Mouse (Mus musculus) 3134 (cell line): ENCODE measurements around the gene Cracr2b.

Experiments
- DNase-seq: peaks from one replicate; pipeline ENCODE4 v3.0.0-alpha.2; 2011; ENCODE audit warnings: low spot score; ENCODE audit not compliant: insufficient read length; ENCODE audit errors: extremely low read depth

The Cracr2b gene

DNA sequence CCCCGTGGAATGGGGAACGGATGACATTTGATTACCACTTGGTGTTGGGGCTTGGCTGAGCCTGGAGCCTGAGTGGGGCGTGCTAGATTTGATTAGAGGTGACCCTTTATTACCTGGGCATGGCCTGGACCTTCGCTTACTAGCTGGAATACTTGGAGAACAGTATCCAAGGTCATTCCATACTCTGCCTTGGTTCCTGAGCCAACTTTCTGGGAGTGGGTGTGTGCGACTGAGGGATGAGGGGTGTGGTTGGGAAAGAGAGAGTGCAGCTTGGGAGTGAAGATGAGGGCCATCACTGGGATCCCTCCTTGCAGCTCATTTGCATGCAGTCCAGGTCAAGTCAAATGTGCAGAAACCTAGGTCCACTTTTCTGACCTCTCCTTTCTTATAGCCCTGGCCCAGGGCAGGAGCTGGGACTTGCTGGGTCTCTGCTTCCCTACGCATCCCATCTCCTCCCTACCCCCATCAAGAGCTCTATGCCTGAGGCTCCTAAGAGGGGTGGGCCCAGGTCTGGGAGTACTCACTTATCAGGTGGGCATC lies 22.3 kb downstream of the Cracr2b start:
- DNase-seq, result no peak

DNA sequence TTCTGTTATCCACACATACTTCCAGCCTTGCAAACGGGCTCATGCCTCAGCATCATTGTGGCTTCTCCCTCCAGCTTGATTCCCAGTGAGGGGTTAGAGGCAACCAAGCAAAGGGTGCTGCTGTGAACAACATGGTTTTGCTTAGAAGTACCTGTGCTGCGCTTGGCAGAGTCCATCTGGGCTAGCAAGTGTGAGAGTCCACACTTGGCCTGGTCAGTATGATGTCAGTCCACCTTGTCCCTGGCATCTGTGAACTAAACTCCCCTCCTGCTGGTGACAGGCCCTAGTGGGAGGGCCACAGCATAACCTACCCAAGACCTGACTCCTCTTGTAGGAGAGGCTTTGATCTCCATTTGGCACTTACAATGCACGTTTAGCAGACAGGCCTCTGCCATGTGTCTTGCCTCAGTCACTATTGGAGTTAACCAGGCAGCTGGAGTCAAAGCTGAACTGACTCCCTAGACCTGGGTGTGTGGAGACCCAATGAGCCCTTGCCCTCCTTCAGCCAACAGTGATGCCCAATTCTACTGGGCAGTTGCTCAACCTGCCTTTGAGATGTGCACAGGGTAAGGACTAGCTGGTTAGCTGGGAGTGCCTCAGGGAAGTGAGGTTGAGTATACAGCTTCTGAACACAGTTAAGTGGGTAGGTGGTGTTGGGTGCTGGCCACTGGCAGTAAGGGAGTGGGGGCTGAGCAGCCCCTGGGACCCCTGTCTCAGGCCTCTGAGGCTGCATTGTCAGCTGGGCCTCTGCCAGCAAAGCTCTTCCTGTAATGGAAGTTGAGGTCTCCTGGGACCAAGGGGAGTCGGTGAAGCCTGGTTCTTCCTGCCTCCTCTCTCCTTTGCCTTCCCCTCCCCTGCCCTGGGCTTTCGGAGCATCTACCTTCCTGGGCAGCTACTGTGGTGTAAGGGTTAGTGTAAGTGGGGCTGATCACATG lies 23.6 kb downstream of the Cracr2b start:
- DNase-seq, result no peak

DNA sequence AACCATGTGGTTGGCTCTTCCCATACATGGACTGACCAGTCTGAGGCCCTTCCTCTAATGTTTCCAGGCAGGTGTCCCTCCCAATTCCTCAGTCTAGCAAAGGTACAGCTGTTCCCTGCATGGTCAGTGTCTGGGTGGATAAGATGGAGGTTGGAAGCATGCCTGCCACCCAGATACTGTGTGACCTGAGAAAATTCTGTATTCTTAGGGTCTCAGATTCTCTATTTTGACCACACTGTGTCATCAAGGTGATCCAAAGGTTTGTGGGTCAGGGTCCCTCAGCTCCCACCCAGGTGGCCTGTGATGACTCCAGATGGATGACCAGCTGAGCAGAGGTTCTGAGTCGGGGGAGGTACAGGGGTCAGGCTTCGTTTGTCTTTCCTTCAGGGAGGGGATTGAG lies 24.3 kb downstream of the Cracr2b start:
- no peak for DNase-seq

DNA sequence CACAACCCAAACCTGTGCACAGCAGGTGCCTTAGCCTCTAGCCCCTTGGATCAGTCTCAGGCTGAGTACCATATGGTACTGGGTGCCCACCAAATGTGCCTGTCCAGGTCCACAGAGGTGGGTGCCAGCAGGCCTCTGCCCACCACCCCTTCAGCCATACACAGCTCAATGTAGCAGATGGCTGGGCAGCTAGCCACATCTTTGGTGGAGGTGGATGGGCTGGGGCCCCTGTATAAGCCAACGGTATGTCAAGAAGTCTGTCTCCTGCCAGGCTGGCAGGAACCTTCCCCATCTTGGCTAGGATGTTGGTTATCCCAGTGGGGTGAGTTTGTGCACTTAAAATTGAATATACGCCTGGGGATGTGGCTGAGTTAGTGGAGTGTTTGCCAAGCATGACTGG lies 24.7 kb downstream of the Cracr2b start:
- no peak for DNase-seq

DNA sequence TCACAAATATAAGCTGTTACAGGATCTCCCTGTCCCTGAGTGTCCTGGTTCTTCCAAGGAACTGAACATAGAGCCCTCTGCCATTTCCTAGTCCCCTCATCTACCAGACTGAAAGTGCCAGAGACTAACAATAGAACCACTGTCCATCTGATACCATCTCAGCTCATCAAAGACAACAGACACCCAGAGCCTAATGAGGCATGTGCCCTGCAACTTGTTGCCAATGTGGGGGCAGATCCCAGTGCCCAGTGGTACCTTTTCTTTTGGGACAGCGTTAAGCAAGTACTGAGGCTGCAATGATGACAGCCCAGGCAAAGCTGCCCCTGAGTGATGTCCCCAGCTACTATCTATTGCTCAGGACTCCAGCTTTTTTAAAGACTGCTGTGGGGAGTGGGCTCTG lies 25.3 kb downstream of the Cracr2b start:
- DNase-seq, result no peak

DNA sequence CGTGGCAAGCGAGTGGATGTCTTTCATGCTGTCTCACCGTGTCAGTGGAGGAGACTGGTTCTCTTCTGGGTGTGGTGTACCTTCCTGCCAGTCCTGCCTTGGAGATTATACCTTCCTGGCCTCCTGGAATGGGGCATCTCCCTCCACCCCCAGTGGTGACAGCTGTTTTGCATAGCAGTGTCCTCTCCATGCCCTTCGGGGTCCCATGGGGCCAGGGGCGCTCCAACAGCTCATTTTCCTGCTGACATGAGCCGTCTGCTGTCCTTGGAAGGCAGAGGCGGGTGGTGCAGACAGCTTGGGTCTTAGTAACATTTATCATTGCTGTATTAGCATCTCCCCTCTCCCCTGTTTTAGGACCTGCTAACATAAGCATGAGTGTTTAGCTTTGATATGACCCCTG lies 26.2 kb downstream of the Cracr2b start:
- no peak for DNase-seq

DNA sequence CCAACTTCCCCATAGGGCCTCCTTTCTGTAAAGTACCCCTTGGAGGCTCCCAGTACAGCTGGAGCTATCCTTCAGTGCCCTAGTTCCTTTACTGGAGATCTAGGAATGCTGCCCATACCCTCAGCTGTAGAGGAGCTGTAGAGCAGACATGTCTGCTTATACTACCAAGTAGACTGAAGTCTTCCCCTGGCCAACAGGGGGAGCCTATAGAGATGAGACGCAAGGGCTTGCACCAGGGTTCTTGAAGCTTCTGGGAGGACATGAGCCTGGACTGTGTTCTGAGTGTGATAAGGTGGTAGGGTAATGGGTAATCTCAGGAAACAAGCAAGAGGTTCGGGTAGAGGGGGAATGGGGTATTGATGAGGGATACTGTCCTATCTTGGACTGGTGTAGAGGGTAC lies 30.3 kb downstream of the Cracr2b start:
- no peak for DNase-seq

DNA sequence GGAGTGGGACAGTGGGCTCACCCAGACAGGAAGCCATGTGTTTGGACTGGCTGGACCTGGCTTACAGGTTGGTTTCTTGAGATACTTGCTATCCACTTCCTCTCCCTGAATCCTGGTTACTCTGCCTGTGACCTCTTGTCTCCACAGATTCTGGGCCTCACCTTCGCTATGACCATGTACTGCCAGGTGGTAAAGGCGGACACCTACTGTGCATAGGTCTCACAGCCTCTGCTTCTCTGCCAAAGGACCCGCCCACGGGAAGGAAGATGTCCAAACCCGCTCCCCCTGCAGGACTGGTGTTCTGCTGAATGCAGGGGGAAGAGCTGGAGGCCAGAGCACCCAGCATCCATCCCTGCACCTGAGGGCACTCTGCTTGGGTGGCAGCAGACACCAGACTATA lies 31.8 kb downstream of the Cracr2b start:
- DNase-seq, result no peak

DNA sequence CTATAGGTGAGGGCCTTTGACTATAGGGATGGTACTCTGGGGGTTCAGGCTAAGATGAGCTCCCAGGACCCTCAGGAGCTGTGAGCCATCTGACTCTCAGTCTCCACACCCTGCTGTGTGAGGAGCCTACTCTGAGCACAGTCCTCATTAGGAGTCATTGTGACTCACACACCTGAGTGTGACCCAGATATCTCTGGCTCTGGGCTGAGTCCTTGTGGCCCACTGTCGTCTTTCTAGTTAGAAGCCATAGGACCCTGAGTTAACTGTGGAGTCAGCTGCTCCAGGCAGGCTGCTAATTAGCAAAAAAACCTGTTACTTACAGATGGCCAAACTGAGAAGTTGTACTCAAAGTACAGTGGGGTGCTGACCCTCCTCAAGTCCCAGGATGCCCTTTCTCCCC lies 32.8 kb downstream of the Cracr2b start:
- DNase-seq, result no peak

DNA sequence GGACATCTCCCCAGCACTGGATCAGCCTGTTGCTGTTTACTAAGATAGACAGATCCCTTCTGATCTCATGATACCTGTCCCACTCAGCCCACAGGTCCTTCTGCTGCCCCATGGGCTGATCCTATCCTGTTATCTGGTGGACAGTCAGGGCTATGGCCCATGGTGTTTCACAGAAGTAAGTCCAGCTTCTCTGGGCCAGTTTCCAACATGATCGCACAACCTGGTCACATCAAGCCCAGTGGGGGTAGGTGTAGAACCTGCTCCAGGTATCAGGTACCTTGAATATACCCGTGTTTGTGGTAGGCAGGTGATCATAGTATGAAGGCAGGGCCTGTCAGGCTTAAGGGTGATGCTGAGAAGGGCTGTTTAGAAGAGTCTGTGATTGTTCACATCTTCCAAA lies 34.5 kb downstream of the Cracr2b start:
- no peak for DNase-seq

DNA sequence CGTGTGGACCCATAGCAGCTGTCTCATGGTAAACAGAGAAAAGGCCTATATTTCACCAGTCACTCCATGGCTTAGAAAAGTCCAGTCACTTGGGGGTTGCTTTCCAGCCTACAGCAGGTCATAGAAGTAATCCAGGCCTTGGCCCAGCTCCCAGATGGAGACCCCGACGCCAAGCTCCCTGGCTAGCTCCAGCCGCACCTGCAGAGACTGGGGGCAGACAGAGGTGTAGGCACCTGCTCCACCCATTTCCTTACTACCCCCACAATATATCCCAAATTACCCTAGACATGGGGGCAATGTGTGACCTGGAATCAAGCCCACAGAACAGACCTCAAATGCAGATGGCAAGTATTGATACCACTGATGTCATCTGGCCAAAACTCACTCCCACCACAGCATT lies 35.0 kb downstream of the Cracr2b start:
- no peak for DNase-seq

DNA sequence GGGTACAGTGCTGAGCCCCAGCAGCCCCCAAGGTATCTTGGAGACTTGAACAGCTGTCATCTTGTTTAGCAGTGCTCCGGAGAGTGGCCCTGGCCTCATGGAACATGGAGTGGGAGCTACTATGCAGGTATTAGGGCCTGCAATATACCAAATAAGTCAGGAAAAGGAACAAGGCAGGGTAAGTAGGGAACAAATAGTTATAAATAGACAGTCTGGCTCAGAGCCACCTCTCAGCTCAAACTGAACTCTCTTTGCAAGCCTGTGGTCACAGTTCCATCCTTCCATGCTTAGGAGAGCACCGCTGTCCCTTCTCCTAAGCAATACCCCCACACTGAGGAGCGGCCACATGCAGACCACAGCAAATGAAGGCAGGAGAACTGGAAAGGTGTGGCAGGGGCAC lies 36.7 kb downstream of the Cracr2b start:
- no peak for DNase-seq

DNA sequence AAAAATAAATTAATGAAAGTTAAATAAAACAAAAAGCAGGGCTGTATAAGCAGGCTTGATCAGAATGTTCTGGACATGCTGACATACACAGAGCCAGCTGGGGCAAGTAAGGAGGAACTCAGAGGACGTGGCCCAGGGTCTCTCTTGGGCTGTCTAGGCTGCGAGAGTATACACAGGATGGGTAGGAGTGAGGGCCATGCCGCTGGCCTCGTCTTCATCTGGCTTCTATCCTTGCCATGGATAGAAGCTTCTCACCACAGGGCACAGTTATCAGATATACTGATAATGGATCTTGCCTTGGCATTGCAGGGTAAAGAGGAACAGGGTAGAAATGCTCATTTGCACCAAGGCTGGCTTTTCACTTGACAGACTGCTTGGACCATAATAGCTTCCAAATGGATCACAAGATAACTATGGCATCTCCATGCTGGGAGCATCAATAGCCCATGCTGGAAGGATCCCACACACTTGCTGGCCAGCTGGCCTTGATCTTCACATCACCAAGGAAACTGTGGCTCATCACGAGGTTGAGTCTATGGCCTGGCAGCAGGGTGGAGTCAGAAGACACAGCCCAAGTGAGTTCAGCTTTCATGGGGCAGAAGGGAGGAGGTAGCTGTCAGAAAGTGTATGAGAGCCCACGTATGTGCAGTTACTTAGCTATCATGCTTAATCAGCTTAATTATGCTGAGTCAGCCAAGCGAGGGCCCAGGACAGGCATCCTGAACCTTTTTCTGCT lies 41.1 kb downstream of the Cracr2b start:
- no peak for DNase-seq

DNA sequence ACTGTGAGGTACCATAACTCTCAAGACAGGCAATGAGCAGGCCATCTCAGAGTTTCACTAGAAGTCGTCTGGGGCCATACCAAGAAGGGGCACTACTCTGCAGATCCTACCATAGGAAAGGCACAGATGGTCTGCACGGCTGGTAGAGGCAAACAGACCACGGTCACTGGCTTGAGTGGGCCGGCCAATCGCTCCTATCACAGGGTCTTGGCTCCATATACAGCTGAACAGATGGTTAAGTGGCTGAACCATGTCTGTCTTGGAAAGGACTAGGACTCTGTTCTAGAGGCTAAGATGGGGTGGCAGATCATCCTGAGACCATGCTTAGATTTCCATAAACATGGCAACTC lies 41.6 kb downstream of the Cracr2b start:
- no peak for DNase-seq

DNA sequence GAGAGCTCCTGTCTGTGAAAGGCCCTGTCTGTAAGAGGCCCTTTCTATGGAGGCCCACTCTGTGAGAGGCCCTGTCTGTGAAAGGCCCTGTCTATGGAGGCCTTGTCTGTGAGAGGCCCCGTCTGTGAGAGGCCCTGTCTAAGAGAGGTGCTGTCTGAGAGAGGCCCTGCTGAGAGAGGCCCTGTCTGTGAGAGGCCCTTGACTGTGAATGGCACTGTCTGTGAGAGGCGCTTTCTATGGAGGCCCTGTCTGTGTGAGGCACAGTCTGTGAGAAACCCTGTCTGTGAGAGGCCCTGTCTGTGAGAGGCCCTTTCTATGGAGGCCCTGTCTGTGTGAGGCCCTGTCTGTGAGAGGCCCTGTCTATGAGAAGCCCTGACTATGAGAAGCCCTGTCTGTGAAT lies 45.4 kb downstream of the Cracr2b start:
- no peak for DNase-seq

DNA sequence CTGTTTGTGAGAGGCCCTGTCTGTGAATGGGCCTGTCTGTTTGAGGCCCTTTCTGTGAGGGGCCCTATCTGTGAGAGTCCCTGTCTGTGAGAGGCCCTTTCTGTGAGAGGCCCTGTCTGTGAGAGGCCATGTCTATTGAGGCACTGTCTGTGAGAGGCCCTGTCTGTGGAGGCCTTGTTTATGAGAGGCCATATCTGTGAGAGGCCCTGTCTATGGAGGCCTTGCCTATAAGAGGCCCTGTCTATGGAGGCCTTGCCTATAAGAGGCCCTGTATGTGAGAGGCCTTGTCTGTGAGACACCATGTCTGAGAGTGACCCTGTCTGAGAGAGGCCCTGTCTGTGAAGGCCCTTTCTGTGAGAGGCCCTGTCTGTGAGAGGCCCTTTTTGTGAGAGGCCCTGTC lies 47.3 kb downstream of the Cracr2b start:
- no peak for DNase-seq

DNA sequence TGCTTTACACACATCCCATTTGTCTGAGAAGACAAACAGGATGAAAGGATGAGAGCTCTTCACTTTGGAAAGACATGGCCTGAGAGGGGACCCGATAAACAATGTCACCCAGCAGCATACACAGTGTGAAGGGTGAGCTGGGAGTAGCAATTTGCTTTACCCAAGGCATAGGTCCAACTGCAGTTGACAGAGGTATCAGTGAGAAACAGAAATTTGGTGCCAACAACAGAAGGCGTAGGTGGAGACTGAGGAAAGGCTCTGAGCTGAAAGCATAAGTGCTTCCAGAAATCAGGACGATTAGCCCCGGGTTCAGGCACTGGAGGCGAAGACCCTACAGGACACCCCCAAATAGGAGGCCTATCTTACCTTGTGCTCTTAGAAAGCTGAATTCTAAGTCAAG lies 49.3 kb downstream of the Cracr2b start:
- no peak for DNase-seq

DNA sequence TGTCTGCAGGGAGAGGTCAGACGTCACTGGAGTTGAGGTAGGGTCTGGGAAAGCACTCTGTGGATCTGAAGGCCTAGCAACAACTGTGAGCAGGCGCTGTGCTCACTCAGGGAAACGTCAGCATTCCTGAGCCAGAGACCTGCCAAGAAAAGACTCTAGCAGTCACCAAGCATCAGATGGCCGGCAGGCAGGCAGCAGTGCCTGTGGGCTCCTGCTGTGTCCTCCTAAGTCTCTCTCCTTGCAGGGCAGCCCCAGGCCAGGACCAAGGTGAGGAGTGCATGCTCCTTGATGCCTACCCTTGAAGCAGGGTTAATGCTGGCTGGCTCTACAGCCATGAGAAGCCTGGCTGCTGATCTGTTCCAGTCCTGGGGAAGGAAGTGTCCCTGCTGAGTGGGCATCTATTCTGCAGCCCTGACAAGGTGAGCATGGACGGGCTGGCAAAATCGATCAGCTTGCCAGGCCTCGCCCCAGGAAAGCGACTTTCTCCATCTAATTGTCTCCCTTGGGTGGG lies 49.8 kb downstream of the Cracr2b start:
- DNase-seq, result no peak
